Mouse (Mus musculus) splenic B cell, adult 2 months (primary cell): ENCODE data around the gene Chrm1.
A peak's percentile ranks its signal among the peaks of the same experiment; 100 is the strongest.

ENCODE experiments used
- DNase-seq: peaks from one replicate; pipeline ENCODE4 v3.0.0-alpha.2; 2011; ENCODE audit warnings: low read depth, low spot score
- H3K27me3 ChIP-seq: 2 replicates; pipeline ENCODE4 v1.6.1; 2012; ENCODE audit warnings: mild to moderate bottlenecking, low read length, moderate library complexity, mixed read lengths; ENCODE audit not compliant: control insufficient read depth, poor library complexity, insufficient read depth, severe bottlenecking
- H3K36me3 ChIP-seq: 2 replicates; pipeline ENCODE4 v1.6.1; 2012; ENCODE audit warnings: mild to moderate bottlenecking, low read length, moderate library complexity, mixed read lengths; ENCODE audit not compliant: control insufficient read depth, poor library complexity, insufficient read depth, severe bottlenecking

The Chrm1 gene

DNA sequence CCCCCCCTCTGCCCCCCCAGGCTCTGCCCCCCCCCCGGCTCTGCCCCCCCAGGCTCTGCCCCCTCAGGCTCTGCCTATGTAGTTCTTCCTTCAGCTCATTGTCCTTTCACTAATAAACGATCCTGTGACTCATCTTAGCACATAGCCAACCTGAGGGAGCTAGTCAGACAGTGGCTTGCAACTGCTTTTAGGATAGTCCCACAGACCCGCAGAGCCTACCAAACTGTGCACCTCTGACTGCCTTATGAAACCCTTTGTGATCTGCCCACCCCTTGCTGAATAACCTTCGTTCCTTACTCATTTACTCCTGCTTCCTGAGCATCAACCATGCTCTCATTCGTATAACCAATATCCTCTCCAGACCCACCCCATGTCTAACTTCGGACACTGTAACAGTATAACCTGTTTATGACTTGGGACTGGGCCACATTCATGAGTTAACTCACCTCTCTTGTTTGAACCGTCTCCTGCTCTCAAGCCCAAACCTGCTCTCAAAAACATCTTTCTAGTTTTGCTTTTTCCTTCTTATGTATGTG is 42.6 kb downstream of the Chrm1 start:
- Histone ChIP-seq H3K36me3 (peaks cover 31% of the 10 kb centered on the region), H3K27me3 (no peaks in the 10 kb centered on the region)
- DNase-seq = no peak

- DNase-seq = no peak
- Histone ChIP-seq H3K27me3 (no peaks in the 10 kb centered on the region), H3K36me3 (peaks cover 31% of the 10 kb centered on the region)
Measured at GRCm38 (mm10) chr19:8706930-8707329, 43.3 kb downstream of the Chrm1 start.

GRCm38 (mm10) chr19:8708954-8709353 is 45.4 kb downstream of the Chrm1 start:
- DNase-seq = no peak
- Histone ChIP-seq H3K27me3 (no peaks in the 10 kb centered on the region), H3K36me3 (peaks cover 31% of the 10 kb centered on the region)

- no peak for DNase-seq
- no peaks in the 10 kb centered on the region for H3K27me3 ChIP-seq
Measured at GRCm38 (mm10) chr19:8710057-8710456, 46.5 kb downstream of the Chrm1 start.

GRCm38 (mm10) chr19:8711506-8711905 is 47.9 kb downstream of the Chrm1 start:
- DNase-seq = no peak
- Histone ChIP-seq H3K36me3 (peaks cover 30% of the 10 kb centered on the region), H3K27me3 (no peaks in the 10 kb centered on the region)

More at GRCm38 (mm10) chr19:8710057-8710456, 46.5 kb downstream of the Chrm1 start:
- peaks cover 31% of the 10 kb centered on the region for H3K36me3 ChIP-seq

DNA sequence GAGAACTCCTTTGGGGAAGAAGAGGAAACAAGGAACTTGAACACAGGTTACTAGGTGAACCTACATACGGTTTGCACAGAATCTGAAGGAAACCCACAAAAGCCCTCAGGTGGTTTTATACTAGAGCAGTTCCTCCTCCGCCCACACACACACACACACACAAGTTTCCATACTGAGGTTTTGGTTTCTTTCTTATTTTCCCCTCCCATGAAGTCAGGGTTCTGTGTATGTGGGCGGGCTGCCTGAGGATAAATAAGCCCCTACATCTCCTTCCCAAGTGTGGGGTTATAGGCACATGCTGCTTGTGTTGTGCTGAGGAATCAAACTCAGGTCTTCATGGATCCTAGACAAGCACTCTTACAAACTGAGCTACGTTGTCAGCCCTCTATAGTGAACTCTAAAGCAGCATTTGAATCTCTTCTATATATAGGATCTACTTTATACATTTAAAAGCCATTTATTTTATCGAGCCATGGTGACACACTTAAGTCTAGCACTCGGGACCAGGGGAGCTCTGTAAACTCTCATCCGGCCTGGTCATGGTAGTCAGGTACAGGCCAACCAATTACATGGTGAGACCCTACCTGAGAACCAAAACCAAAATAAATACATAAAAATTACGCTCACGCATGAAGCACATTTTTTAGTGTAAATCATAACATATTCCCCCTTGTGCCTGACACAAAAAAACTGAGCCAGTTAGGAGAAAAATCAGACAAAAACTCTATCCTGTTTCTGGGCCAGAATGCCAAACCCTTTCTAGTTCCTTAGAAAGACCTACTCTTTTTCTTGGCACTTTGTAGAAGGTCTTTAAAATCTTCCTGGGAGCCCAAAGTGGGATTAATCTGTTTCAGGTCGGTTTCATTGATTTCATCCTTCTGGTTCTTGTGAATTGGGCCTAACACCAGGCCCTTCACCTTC is 48.6 kb downstream of the Chrm1 start:
- Histone ChIP-seq H3K27me3 (no peaks in the 10 kb centered on the region), H3K36me3 (peaks cover 26% of the 10 kb centered on the region)
- DNase-seq = peak; percentile 88

DNA sequence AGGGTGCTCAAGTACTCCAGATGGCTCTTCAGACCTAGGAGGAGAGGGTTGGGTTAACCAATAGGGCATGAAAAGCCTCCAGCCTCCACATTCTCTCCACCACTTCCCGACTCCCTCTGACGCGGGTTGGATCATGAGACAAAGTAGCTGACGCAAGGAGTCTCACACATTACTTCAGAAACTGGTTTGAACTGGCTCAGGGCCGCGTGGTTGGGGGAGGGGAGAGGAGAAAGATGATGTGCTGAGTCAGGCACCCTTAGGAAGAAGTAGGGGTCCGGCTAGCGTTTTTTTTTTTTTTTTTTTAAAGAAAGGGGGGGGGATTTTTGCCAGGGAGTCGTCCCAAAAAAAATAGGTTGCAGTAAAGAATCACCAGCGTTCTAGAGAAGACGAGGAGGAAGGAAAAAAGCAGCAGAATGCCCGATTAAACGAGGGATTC is 49.3 kb downstream of the Chrm1 start:
- Histone ChIP-seq H3K36me3 (peaks cover 20% of the 10 kb centered on the region), H3K27me3 (no peaks in the 10 kb centered on the region)
- DNase-seq = peak; percentile 86

DNA sequence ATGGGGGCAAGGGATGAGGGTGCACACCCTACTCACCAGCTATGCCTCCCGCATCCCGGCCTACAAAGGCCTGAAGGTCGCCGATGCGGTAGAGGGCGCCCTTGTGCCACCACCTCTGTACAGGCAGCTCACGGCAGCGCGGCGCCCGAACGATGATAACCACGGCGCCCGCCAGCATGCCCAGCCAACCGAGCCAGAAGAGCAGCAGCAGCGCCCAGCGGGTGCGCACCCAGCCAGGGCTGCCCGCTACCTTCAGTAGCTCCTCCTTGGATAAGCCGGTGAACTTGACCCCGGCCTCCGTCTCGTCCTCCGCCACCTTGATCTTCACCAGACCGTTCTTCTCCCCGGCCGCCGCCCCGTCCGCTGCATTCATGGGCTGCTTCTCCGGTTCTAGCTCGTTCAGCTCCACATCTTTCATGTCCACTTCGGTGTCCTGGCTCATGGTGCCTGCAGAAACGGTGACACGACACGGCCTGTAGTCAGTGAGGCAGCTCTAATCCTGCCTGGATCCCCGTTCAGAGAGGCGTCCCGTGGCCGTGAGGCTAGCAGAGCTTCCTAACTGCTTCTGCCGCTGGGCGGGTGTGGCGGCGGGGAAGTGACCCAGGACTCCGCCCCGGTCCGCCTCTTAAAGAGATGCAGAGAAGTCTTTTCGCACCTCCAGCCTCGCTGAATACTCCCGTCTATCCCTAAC is 49.9 kb downstream of the Chrm1 start:
- DNase-seq = peak; percentile 94
- no peaks in the 10 kb centered on the region for H3K27me3 ChIP-seq
- H3K36me3 ChIP-seq = peaks cover 16% of the 10 kb centered on the region

- Histone ChIP-seq H3K36me3 (peaks cover 10% of the 10 kb centered on the region), H3K27me3 (no peaks in the 10 kb centered on the region)
- DNase-seq = peak; percentile 51
Measured at GRCm38 (mm10) chr19:8713997-8714652, 50.5 kb downstream of the Chrm1 start.

DNA sequence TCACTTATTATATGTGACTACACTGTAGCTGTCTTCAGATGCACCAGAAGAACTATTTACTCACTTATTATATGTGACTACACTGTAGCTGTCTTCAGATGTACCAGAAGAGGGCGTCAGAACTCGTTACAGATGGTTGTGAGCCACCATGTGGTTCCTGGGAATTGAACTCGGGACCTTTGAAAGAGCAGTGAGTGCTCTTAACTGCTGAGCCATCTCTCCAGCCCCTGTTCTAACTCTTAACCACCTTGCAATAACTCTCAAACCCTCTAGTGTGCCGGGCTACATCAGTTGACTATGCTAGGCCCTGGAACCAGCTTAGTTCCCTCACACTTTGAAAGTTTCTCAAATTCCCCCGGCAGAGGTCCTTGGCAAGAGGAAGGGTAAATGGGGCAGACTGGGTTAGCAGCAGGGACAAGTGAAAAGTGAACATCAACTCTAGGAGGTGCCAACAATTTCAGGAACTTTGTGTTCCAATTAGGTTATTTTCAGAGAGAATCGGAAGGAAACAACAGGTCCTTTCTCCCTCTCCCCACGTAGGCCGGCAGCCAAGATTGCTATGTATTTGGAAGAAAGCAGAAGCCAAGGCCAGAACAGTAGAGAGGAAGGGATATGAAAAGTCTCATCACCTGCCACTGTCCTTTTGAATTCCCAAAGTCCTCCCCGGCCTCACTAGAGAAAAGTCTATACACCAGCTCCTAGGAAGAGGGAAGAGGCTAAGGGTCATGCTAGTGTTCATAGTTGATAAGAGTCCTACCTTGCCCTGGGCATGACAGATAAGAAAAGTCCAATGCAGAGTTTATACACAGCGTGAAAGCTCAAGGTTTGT is 51.3 kb downstream of the Chrm1 start:
- no peak for DNase-seq
- H3K27me3 ChIP-seq = no peaks in the 10 kb centered on the region

DNA sequence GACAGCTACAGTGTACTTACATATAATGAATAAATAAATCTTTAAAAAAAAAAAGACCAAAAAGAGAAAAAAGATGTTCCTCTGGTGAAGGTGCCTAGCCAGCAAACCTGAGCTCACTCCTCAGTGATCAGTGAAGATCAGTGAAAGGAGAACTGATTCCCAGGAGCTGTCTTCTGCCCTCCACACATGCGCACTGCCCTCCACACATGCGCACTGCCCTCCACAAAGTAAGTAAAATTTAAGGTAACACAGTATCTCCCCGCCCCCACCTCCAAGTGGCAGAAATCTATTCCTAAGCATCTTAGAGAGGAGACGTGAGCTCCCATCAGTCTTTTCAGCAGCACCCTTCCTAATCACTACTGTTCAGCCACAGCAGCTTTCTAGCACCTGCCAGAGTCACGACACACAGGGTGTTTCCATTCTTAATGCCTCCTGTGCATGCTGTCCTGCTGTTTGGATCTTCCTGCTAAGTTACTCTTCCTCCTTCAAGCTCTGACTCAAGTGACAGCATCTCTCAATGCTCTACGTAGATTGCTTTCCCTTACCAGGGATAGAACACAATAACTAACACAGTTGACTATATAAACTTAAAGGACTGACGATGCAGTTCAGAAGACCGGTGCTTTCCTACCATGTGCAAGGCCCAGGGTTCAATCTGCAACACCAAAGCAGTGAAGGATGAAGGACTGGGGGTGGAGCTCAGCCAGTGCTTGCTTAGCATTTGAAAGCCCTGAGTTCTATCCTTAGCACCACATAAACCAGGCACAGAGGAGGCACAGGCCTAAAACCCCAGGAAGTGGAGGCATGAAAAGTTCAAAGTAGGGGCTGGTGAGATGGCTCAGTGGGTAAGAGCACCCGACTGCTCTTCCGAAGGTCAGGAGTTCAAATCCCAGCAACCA is 52.5 kb downstream of the Chrm1 start:
- no peak for DNase-seq
- H3K27me3 ChIP-seq = no peaks in the 10 kb centered on the region
- no peaks in the 10 kb centered on the region for H3K36me3 ChIP-seq

More for the DNA sequence above, 51.3 kb downstream of the Chrm1 start:
- H3K36me3 ChIP-seq = peaks cover 2% of the 10 kb centered on the region

- no peaks in the 10 kb centered on the region for H3K36me3 ChIP-seq
- no peak for DNase-seq
- no peaks in the 10 kb centered on the region for H3K27me3 ChIP-seq
Measured at GRCm38 (mm10) chr19:8716767-8717475, 53.3 kb downstream of the Chrm1 start.

DNA sequence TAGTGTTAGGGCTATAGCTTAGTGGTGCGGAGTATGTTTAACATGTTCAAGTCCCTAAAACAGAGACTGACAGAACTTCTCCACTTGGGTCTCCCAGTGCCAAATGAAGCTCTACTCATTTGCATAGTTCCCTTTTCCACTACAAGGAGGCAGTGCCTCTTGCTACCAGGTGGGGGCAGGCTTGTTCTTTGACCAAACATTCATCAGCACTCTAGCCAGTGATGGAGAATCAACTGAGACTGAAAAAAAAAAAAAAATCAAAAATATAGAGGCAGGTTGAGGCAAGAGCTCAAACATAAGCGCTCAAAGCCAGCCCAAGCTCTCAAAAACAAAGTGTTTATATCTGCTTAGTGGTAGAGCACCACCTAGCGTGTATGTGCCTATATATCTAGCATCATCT is 54.8 kb downstream of the Chrm1 start:
- Histone ChIP-seq H3K36me3 (no peaks in the 10 kb centered on the region), H3K27me3 (no peaks in the 10 kb centered on the region)
- peak; percentile 91 for DNase-seq
